Mouse (Mus musculus) neural tube, embryonic 11.5 days (tissue): ENCODE results near the gene Pcsk1n. TPM values are rescaled to one million over a fixed set of nuclear protein-coding genes. Genes with fewer than 3 reads are reported as not detected.

Source experiments
- ATAC-seq: fragments of 200-750 bp; cut with Nextera tagmentation; 2 replicates; pipeline ENCODE4 v1.8.0; 2017; ENCODE audit warnings: moderate number of reproducible peaks, mild to moderate bottlenecking, moderate TSS enrichment, moderate library complexity; ENCODE audit not compliant: insufficient read depth, low FRiP score, low TSS enrichment
- DNase-seq: peaks from one replicate; pipeline ENCODE4 v3.0.0-alpha.2; 2015; ENCODE audit warnings: low spot score
- H3K27ac ChIP-seq: fragments of 300-500 bp; sonication (generic); 2 replicates; pipeline ENCODE4 v1.5.1; 2014; ENCODE audit warnings: low read depth, mild to moderate bottlenecking, low read length
- H3K27me3 ChIP-seq: fragments of 300-500 bp; sonication (generic); 2 replicates; pipeline ENCODE4 v1.6.1; 2014; ENCODE audit warnings: mild to moderate bottlenecking, low read length, mixed read lengths; ENCODE audit not compliant: control insufficient read depth, insufficient read depth
- H3K36me3 ChIP-seq: fragments of 300-500 bp; sonication (generic); 2 replicates; pipeline ENCODE4 v1.6.1; 2014; ENCODE audit warnings: mild to moderate bottlenecking, low read length, moderate library complexity, mixed read lengths; ENCODE audit not compliant: control insufficient read depth, insufficient read depth
- H3K4me1 ChIP-seq: fragments of 300-500 bp; sonication (generic); 2 replicates; pipeline ENCODE4 v1.6.1; 2014; ENCODE audit warnings: low read length, mixed read lengths; ENCODE audit not compliant: control insufficient read depth, insufficient read depth
- H3K4me2 ChIP-seq: fragments of 300-500 bp; sonication (generic); 2 replicates; pipeline ENCODE4 v1.6.1; 2014; ENCODE audit warnings: low read depth, mild to moderate bottlenecking, moderate library complexity
- H3K4me3 ChIP-seq: fragments of 300-500 bp; sonication (generic); 2 replicates; pipeline ENCODE4 v1.5.1; 2014; ENCODE audit warnings: low read depth, low read length
- H3K9ac ChIP-seq: fragments of 300-500 bp; sonication (generic); 2 replicates; pipeline ENCODE4 v1.6.1; 2014; ENCODE audit warnings: mild to moderate bottlenecking, low read length
- H3K9me3 ChIP-seq: fragments of 300-500 bp; sonication (generic); 2 replicates; pipeline ENCODE4 v1.6.1; 2016; ENCODE audit warnings: low read length; ENCODE audit not compliant: control insufficient read depth
- WGBS: fragments of 180-500 bp; shearing (Covaris S2); extraction: QIAGEN DNeasy Blood & Tissue Kit; methylation state at CpG from one replicate; pipeline ENCODE4 v1.1.7; 2014; 5-methylcytosine and 5-hydroxymethylcytosine counted together
- polyA plus RNA-seq: library from polyadenylated mRNA; unstranded; fragments of >200 nt; fragmentation: Nextera tagmentation; extraction: Ambion mirVana; gene quantifications from 2 replicates; pipeline ENCODE4 v1.2.1, GENCODE M21; 2014

Pcsk1n gene
- polyA plus RNA-seq, 1 experiment from 2014 or later = 33.1 TPM

DNA sequence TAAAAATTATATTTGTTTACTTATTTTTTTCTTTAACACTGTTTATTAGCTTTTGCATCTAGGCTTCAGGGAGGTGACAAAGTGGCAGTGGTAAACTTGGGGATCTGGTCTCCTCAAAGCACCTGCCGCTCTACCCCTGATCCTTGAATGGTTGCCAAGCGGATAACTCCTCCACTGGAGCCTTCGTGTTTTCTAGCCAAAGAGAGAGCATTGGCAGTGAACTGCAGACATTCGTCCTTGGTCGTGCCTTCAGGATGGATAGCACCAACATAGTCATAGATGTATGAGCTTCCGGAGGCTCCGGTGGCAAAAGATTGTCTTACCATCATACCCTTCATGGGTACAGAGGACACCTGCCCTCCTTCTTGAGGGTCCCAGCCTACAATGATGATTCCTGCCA, 30.5 kb downstream of the Pcsk1n start:
- Histone ChIP-seq H3K9me3 (no peaks in the 10 kb centered on the region), H3K27ac (no peak overlapping the region), H3K27me3 (no peaks in the 10 kb centered on the region), H3K4me2 (no peak overlapping the region), H3K9ac (no peak overlapping the region), H3K36me3 (no peaks in the 10 kb centered on the region), H3K4me3 (no peak overlapping the region), H3K4me1 (no peaks in the 10 kb centered on the region)
- no peak for DNase-seq
- ATAC-seq = no peak
- 92% methylated on average over 7 of the region's 7 CpGs for WGBS

DNA sequence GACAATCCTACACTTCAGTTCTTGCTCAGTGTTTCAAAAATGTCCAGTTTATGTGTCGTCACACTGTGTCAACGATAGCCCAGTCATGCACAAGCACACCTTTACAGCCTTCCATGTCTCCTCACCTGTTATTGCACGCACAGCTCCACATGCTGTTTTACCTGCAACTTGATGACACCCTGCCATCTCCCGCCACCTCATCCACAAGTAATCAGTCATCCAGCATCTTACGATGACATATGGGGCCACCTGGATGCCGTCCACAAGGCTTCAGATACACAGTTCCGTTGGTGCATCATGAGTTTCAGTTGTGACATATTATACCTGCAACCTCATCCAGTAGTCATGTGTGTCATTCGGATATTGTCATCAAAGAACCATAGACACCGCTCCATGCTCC, 39.2 kb downstream of the Pcsk1n start:
- 90% methylated on average over 9 of the region's 9 CpGs for WGBS
- Histone ChIP-seq H3K27me3 (no peaks in the 10 kb centered on the region), H3K27ac (no peak overlapping the region), H3K36me3 (no peaks in the 10 kb centered on the region), H3K4me1 (no peaks in the 10 kb centered on the region), H3K4me2 (no peak overlapping the region), H3K9ac (no peak overlapping the region), H3K4me3 (no peak overlapping the region), H3K9me3 (no peaks in the 10 kb centered on the region)
- no peak for ATAC-seq
- no peak for DNase-seq

GRCm38 (mm10) chrX:7963829-7964626, 44.4 kb downstream of the Pcsk1n start:
- no peak overlapping the region for H3K4me3 ChIP-seq
- 70% methylated on average over 7 of the region's 7 CpGs for WGBS
- no peak overlapping the region for H3K9ac ChIP-seq
- no peak overlapping the region for H3K4me2 ChIP-seq
- H3K27ac ChIP-seq = no peak overlapping the region
- DNase-seq (no peak), ATAC-seq (no peak)
- H3K4me1 ChIP-seq = no peaks in the 10 kb centered on the region
- no peaks in the 10 kb centered on the region for H3K9me3 ChIP-seq
- no peaks in the 10 kb centered on the region for H3K27me3 ChIP-seq
- no peaks in the 10 kb centered on the region for H3K36me3 ChIP-seq

- DNase-seq (no peak), ATAC-seq (no peak)
- Histone ChIP-seq H3K4me3 (no peak overlapping the region), H3K36me3 (no peaks in the 10 kb centered on the region), H3K4me2 (no peak overlapping the region), H3K9ac (no peak overlapping the region), H3K9me3 (no peaks in the 10 kb centered on the region), H3K27me3 (no peaks in the 10 kb centered on the region), H3K27ac (no peak overlapping the region), H3K4me1 (no peaks in the 10 kb centered on the region)
- WGBS = 82% methylated on average over 4 of the region's 4 CpGs
These were observed 46.5 kb downstream of the Pcsk1n start for GRCm38 (mm10) chrX:7966161-7966560.

- no peaks in the 10 kb centered on the region for H3K4me1 ChIP-seq
- ATAC-seq = no peak
These were observed 48.1 kb downstream of the Pcsk1n start for GRCm38 (mm10) chrX:7967596-7968201.

DNA sequence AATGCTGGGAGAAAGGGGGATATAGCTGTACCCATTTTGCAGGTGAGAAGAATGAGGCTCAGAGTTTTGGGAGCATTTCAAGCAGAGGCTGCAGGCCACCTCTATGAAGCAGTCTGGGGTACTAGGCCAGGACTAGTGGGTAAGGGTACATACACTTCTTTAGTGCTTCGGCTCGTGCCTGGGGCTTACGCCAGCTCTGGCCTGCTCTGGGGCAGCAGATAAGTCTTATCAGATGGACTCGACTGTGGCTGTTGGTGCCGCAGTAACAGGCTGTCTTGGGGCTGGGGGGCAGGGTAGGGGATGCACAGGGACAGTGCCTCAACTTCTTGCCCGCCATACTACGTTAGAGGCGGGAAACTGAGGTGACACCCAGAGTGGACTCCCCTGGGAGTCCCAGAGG, 48.6 kb downstream of the Pcsk1n start:
- DNase-seq (no peak), ATAC-seq (no peak)
- no peak overlapping the region for H3K9ac ChIP-seq
- no peak overlapping the region for H3K27ac ChIP-seq
- no peak overlapping the region for H3K4me2 ChIP-seq
- H3K36me3 ChIP-seq = no peaks in the 10 kb centered on the region
- no peaks in the 10 kb centered on the region for H3K4me1 ChIP-seq
- H3K9me3 ChIP-seq = no peaks in the 10 kb centered on the region
- WGBS = 85% methylated on average over 8 of the region's 8 CpGs
- H3K4me3 ChIP-seq = no peak overlapping the region
- H3K27me3 ChIP-seq = no peaks in the 10 kb centered on the region

More at GRCm38 (mm10) chrX:7967596-7968201, 48.1 kb downstream of the Pcsk1n start:
- Histone ChIP-seq H3K9ac (no peak overlapping the region), H3K27me3 (no peaks in the 10 kb centered on the region), H3K36me3 (no peaks in the 10 kb centered on the region), H3K4me2 (no peak overlapping the region), H3K9me3 (no peaks in the 10 kb centered on the region), H3K27ac (no peak overlapping the region), H3K4me3 (no peak overlapping the region)
- no peak for DNase-seq
- WGBS = 75% methylated on average over 7 of the region's 9 CpGs

DNA sequence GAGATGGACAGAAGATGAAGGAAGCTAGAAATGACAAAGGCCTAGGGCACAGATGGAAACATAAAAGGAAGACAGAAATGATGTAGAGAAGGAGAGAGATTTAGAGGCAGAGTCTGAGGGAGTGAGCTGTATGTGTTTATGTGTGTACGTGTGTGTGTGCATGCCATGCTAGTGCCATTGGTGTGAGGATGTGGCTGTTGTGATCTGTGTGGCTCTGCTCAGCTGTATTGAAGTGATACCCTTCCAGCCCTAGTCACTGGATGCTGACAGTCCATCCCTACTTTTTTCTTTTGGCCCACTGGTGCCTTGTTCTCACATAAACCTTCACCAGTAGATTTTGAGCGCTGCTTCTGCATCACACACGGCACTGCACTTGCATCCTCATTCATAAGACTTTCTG, 49.3 kb downstream of the Pcsk1n start:
- ATAC-seq = no peak
- H3K27me3 ChIP-seq = no peaks in the 10 kb centered on the region
- H3K9me3 ChIP-seq = no peaks in the 10 kb centered on the region
- H3K4me1 ChIP-seq = no peaks in the 10 kb centered on the region
- no peak overlapping the region for H3K27ac ChIP-seq
- no peak overlapping the region for H3K4me3 ChIP-seq
- DNase-seq = no peak
- H3K9ac ChIP-seq = no peak overlapping the region
- no peaks in the 10 kb centered on the region for H3K36me3 ChIP-seq
- WGBS = 84% methylated on average over 3 of the region's 3 CpGs
- H3K4me2 ChIP-seq = no peak overlapping the region

- Histone ChIP-seq H3K9ac (no peak overlapping the region), H3K4me2 (no peak overlapping the region), H3K36me3 (no peaks in the 10 kb centered on the region), H3K27me3 (no peaks in the 10 kb centered on the region), H3K27ac (no peak overlapping the region), H3K4me1 (no peaks in the 10 kb centered on the region), H3K4me3 (no peak overlapping the region), H3K9me3 (no peaks in the 10 kb centered on the region)
- WGBS = 82% methylated on average over 4 of the region's 4 CpGs
- no peak for ATAC-seq
- no peak for DNase-seq
These were observed 51.7 kb downstream of the Pcsk1n start for GRCm38 (mm10) chrX:7971292-7971691.
